Mouse (Mus musculus) heart, embryonic 11.5 days (tissue): ENCODE measurements around the gene Grik1. TPM values are rescaled to one million over a fixed set of nuclear protein-coding genes. Genes with fewer than 3 reads are reported as not detected.

Source experiments
- ATAC-seq: fragments of 200-750 bp; cut with Nextera tagmentation; replicated peaks from 2 replicates; pipeline ENCODE4 v1.8.0; 2017; ENCODE audit warnings: moderate library complexity; ENCODE audit not compliant: insufficient number of reproducible peaks, low FRiP score, low TSS enrichment
- H3K27ac ChIP-seq: fragments of 300-500 bp; sonication (generic); 2 replicates; pipeline ENCODE4 v1.5.1; 2014; ENCODE audit warnings: mild to moderate bottlenecking, low read depth, low read length
- H3K27me3 ChIP-seq: fragments of 300-500 bp; sonication (generic); 2 replicates; pipeline ENCODE4 v1.6.1; 2014; ENCODE audit warnings: mild to moderate bottlenecking, low read length, mixed read lengths; ENCODE audit not compliant: control insufficient read depth, insufficient read depth
- H3K36me3 ChIP-seq: fragments of 300-500 bp; sonication (generic); 2 replicates; pipeline ENCODE4 v1.6.1; 2014; ENCODE audit warnings: mild to moderate bottlenecking, low read length, moderate library complexity, mixed read lengths; ENCODE audit not compliant: control insufficient read depth, insufficient read depth
- H3K4me1 ChIP-seq: fragments of 300-500 bp; sonication (generic); 2 replicates; pipeline ENCODE4 v1.6.1; 2014; ENCODE audit warnings: low read length; ENCODE audit not compliant: control insufficient read depth, insufficient read depth
- H3K4me2 ChIP-seq: fragments of 300-500 bp; sonication (generic); 2 replicates; pipeline ENCODE4 v1.6.1; 2014; ENCODE audit warnings: mild to moderate bottlenecking, moderate library complexity
- H3K4me3 ChIP-seq: fragments of 300-500 bp; sonication (generic); 2 replicates; pipeline ENCODE4 v1.5.1; 2014; ENCODE audit warnings: low read depth, low read length
- H3K9ac ChIP-seq: fragments of 300-500 bp; sonication (generic); 2 replicates; pipeline ENCODE4 v1.6.1; 2014; ENCODE audit warnings: mild to moderate bottlenecking, low read depth, low read length, moderate library complexity
- H3K9me3 ChIP-seq: fragments of 300-500 bp; sonication (generic); replicated peaks from 2 replicates; pipeline ENCODE4 v1.6.1; 2016; ENCODE audit warnings: low read length; ENCODE audit not compliant: control insufficient read depth
- WGBS: fragments of 180-500 bp; shearing (Covaris S2); extraction: QIAGEN DNeasy Blood & Tissue Kit; methylation state at CpG from one replicate; pipeline ENCODE4 v1.1.7; 2014; ENCODE audit not compliant: insufficient replicate concordance; 5-methylcytosine and 5-hydroxymethylcytosine counted together
- polyA plus RNA-seq: library from polyadenylated mRNA; unstranded; fragments of >200 nt; fragmentation: Nextera tagmentation; extraction: Ambion mirVana; gene quantifications from 2 replicates; pipeline ENCODE4 v1.2.1, GENCODE M21; 2014

Gene Grik1
- polyA plus RNA-seq, 1 experiment from 2014 or later, result 0.82 TPM

- H3K27me3 ChIP-seq, result no peaks in the 10 kb centered on the region
- no peaks in the 10 kb centered on the region for H3K36me3 ChIP-seq
- H3K9me3 ChIP-seq, result no peaks in the 10 kb centered on the region
- H3K4me1 ChIP-seq, result no peaks in the 10 kb centered on the region
- H3K4me3 ChIP-seq, result no peak overlapping the region
- H3K27ac ChIP-seq, result no peak overlapping the region
- ATAC-seq, result no peak
- 53% methylated on average over 2 of the region's 2 CpGs for WGBS
- no peak overlapping the region for H3K9ac ChIP-seq
- H3K4me2 ChIP-seq, result no peak overlapping the region
Measured at GRCm38 (mm10) chr16:88132919-88133318, 157.1 kb downstream of the Grik1 start.

GRCm38 (mm10) chr16:88131103-88131502 is 159.0 kb downstream of the Grik1 start:
- no peak overlapping the region for H3K9ac ChIP-seq
- WGBS, result 78% methylated on average over 3 of the region's 3 CpGs
- H3K36me3 ChIP-seq, result no peaks in the 10 kb centered on the region
- H3K9me3 ChIP-seq, result no peaks in the 10 kb centered on the region
- no peak overlapping the region for H3K4me3 ChIP-seq
- no peaks in the 10 kb centered on the region for H3K27me3 ChIP-seq
- H3K4me1 ChIP-seq, result no peaks in the 10 kb centered on the region
- H3K4me2 ChIP-seq, result no peak overlapping the region
- no peak overlapping the region for H3K27ac ChIP-seq
- no peak for ATAC-seq

GRCm38 (mm10) chr16:88125098-88125497 is 165.0 kb downstream of the Grik1 start:
- no peak overlapping the region for H3K9ac ChIP-seq
- H3K9me3 ChIP-seq, result no peaks in the 10 kb centered on the region
- 59% methylated on average over 4 of the region's 4 CpGs for WGBS
- H3K4me2 ChIP-seq, result no peak overlapping the region
- ATAC-seq, result no peak
- H3K27ac ChIP-seq, result no peak overlapping the region
- H3K4me1 ChIP-seq, result no peaks in the 10 kb centered on the region
- no peaks in the 10 kb centered on the region for H3K36me3 ChIP-seq
- H3K27me3 ChIP-seq, result no peaks in the 10 kb centered on the region
- no peak overlapping the region for H3K4me3 ChIP-seq

- Histone ChIP-seq H3K4me2 (no peak overlapping the region), H3K9ac (no peak overlapping the region), H3K4me3 (no peak overlapping the region), H3K9me3 (no peaks in the 10 kb centered on the region), H3K4me1 (no peaks in the 10 kb centered on the region), H3K27ac (no peak overlapping the region), H3K27me3 (no peaks in the 10 kb centered on the region), H3K36me3 (no peaks in the 10 kb centered on the region)
- ATAC-seq, result no peak
- WGBS, result 77% methylated on average over 8 of the region's 8 CpGs
Measured at GRCm38 (mm10) chr16:88112551-88113138, 177.4 kb downstream of the Grik1 start.

- no peak for ATAC-seq
- Histone ChIP-seq H3K4me1 (no peaks in the 10 kb centered on the region), H3K4me2 (no peak overlapping the region), H3K9ac (no peak overlapping the region), H3K27ac (no peak overlapping the region), H3K36me3 (no peaks in the 10 kb centered on the region), H3K4me3 (no peak overlapping the region), H3K9me3 (no peaks in the 10 kb centered on the region), H3K27me3 (no peaks in the 10 kb centered on the region)
- WGBS, result 68% methylated on average over 3 of the region's 3 CpGs
Measured at GRCm38 (mm10) chr16:88111459-88111858, 178.6 kb downstream of the Grik1 start.

GRCm38 (mm10) chr16:88094206-88094789 is 195.8 kb downstream of the Grik1 start:
- ATAC-seq, result no peak
- Histone ChIP-seq H3K4me3 (no peak overlapping the region), H3K9me3 (no peaks in the 10 kb centered on the region), H3K4me1 (no peaks in the 10 kb centered on the region), H3K27me3 (no peaks in the 10 kb centered on the region), H3K36me3 (no peaks in the 10 kb centered on the region), H3K4me2 (no peak overlapping the region), H3K27ac (no peak overlapping the region), H3K9ac (no peak overlapping the region)
- 63% methylated on average over 5 of the region's 5 CpGs for WGBS

GRCm38 (mm10) chr16:88087280-88087679 is 202.8 kb downstream of the Grik1 start:
- H3K4me1 ChIP-seq, result no peaks in the 10 kb centered on the region
- H3K36me3 ChIP-seq, result no peaks in the 10 kb centered on the region
- H3K27me3 ChIP-seq, result no peaks in the 10 kb centered on the region
- no peaks in the 10 kb centered on the region for H3K9me3 ChIP-seq
- no peak overlapping the region for H3K4me2 ChIP-seq
- ATAC-seq, result no peak
- WGBS, result 74% methylated on average over 7 of the region's 7 CpGs
- H3K27ac ChIP-seq, result no peak overlapping the region
- no peak overlapping the region for H3K9ac ChIP-seq
- no peak overlapping the region for H3K4me3 ChIP-seq

GRCm38 (mm10) chr16:88074716-88075115 is 215.3 kb downstream of the Grik1 start:
- no peak for ATAC-seq
- Histone ChIP-seq H3K4me1 (no peaks in the 10 kb centered on the region), H3K9ac (no peak overlapping the region), H3K27ac (no peak overlapping the region), H3K4me2 (no peak overlapping the region), H3K4me3 (no peak overlapping the region), H3K36me3 (no peaks in the 10 kb centered on the region), H3K27me3 (no peaks in the 10 kb centered on the region), H3K9me3 (no peaks in the 10 kb centered on the region)
- 63% methylated on average over 5 of the region's 5 CpGs for WGBS

- H3K27ac ChIP-seq, result no peak overlapping the region
- H3K4me2 ChIP-seq, result no peak overlapping the region
- H3K4me3 ChIP-seq, result no peak overlapping the region
- H3K9me3 ChIP-seq, result no peaks in the 10 kb centered on the region
- ATAC-seq, result no peak
- WGBS, result 76% methylated on average over 3 of the region's 3 CpGs
- H3K36me3 ChIP-seq, result no peaks in the 10 kb centered on the region
- H3K9ac ChIP-seq, result no peak overlapping the region
- no peaks in the 10 kb centered on the region for H3K27me3 ChIP-seq
- no peaks in the 10 kb centered on the region for H3K4me1 ChIP-seq
Measured at GRCm38 (mm10) chr16:88060936-88061335, 229.1 kb downstream of the Grik1 start.
